Mouse (Mus musculus): ENCODE data around the gene Hectd1. TPM values are rescaled to one million over a fixed set of nuclear protein-coding genes. Genes with fewer than 3 reads are reported as not detected.

Hectd1 gene
- polyA plus RNA-seq, 1 experiment from 2014 or later, result 31.1 TPM

- Histone ChIP-seq H3K4me2 (replicated peaks) (no peak overlapping the region), H3K9ac (no peak overlapping the region), H3K4me3 (replicated peaks) (no peak overlapping the region), H3K4me1 (replicated peaks) (no peaks in the 10 kb centered on the region), H3K27ac (no peak overlapping the region), H3K9me3 (no peaks in the 10 kb centered on the region), H3K27me3 (replicated peaks) (no peaks in the 10 kb centered on the region), H3K36me3 (peaks cover 26% of the 10 kb centered on the region)
- peak; percentile 12; the same call in 1 of the 2 replicates for ATAC-seq
- WGBS, result 86% methylated on average over 6 of the region's 6 CpGs
Observed at GRCm38 (mm10) chr12:51741690-51742089, 87.6 kb downstream of the Hectd1 start.

- Histone ChIP-seq H3K4me1 (replicated peaks) (peaks cover 18% of the 10 kb centered on the region), H3K27me3 (replicated peaks) (no peaks in the 10 kb centered on the region), H3K9ac (no peak overlapping the region), H3K36me3 (no peaks in the 10 kb centered on the region), H3K9me3 (no peaks in the 10 kb centered on the region), H3K4me2 (replicated peaks) (no peak overlapping the region), H3K4me3 (replicated peaks) (no peak overlapping the region), H3K27ac (no peak overlapping the region)
- ATAC-seq, result no peak
- WGBS, result 74% methylated on average over 1 of the region's 1 CpGs
Observed at GRCm38 (mm10) chr12:51736807-51737206, 92.5 kb downstream of the Hectd1 start.

- WGBS, result 61% methylated on average over 3 of the region's 3 CpGs
Observed at GRCm38 (mm10) chr12:51736381-51736780, 93.0 kb downstream of the Hectd1 start.

GRCm38 (mm10) chr12:51735840-51736271 is 93.5 kb downstream of the Hectd1 start:
- Histone ChIP-seq H3K9ac (no peak overlapping the region), H3K27ac (0 out of 2 replicates have a peak overlapping the region, but pooled peaks have one; percentile 23), H3K36me3 (no peaks in the 10 kb centered on the region), H3K9me3 (no peaks in the 10 kb centered on the region), H3K4me2 (replicated peaks) (no peak overlapping the region), H3K4me1 (replicated peaks) (peaks cover 18% of the 10 kb centered on the region), H3K4me3 (replicated peaks) (no peak overlapping the region), H3K27me3 (replicated peaks) (no peaks in the 10 kb centered on the region)
- WGBS, result 29% methylated on average over 7 of the region's 7 CpGs
- peak; percentile 77 for ATAC-seq

More at GRCm38 (mm10) chr12:51736381-51736780, 93.0 kb downstream of the Hectd1 start:
- H3K36me3 ChIP-seq, result no peaks in the 10 kb centered on the region
- no peak overlapping the region for H3K9ac ChIP-seq
- H3K4me1 ChIP-seq (replicated peaks), result peaks cover 18% of the 10 kb centered on the region
- H3K27ac ChIP-seq, result 0 out of 2 replicates have a peak overlapping the region, but pooled peaks have one; percentile 23
- H3K4me3 ChIP-seq (replicated peaks), result no peak overlapping the region
- H3K4me2 ChIP-seq (replicated peaks), result no peak overlapping the region
- no peaks in the 10 kb centered on the region for H3K9me3 ChIP-seq
- peak; percentile 22; the same call in 1 of the 2 replicates for ATAC-seq
- H3K27me3 ChIP-seq (replicated peaks), result no peaks in the 10 kb centered on the region

GRCm38 (mm10) chr12:51734605-51735211 is 94.6 kb downstream of the Hectd1 start:
- Histone ChIP-seq H3K4me3 (replicated peaks) (no peak overlapping the region), H3K27ac (peak overlapping the region; percentile 13)

GRCm38 (mm10) chr12:51729827-51730226 is 99.5 kb downstream of the Hectd1 start:
- no peaks in the 10 kb centered on the region for H3K27me3 ChIP-seq (replicated peaks)
- no peak overlapping the region for H3K4me3 ChIP-seq (replicated peaks)
- H3K9ac ChIP-seq, result no peak overlapping the region
- 94% methylated on average over 9 of the region's 9 CpGs for WGBS
- H3K27ac ChIP-seq, result 0 out of 2 replicates have a peak overlapping the region, but pooled peaks have one; percentile 1
- no peak overlapping the region for H3K4me2 ChIP-seq (replicated peaks)
- peaks cover 11% of the 10 kb centered on the region for H3K4me1 ChIP-seq (replicated peaks)
- H3K36me3 ChIP-seq, result no peaks in the 10 kb centered on the region
- no peaks in the 10 kb centered on the region for H3K9me3 ChIP-seq
- no peak for ATAC-seq

More at GRCm38 (mm10) chr12:51734605-51735211, 94.6 kb downstream of the Hectd1 start:
- H3K4me2 ChIP-seq (replicated peaks), result peak overlapping the region; percentile 24; the same call in 1 of the 2 replicates
- ATAC-seq, result peak; percentile 58
- H3K36me3 ChIP-seq, result no peaks in the 10 kb centered on the region
- no peak overlapping the region for H3K9ac ChIP-seq
- no peaks in the 10 kb centered on the region for H3K9me3 ChIP-seq
- no peaks in the 10 kb centered on the region for H3K27me3 ChIP-seq (replicated peaks)
- 58% methylated on average over 14 of the region's 14 CpGs for WGBS
- peaks cover 18% of the 10 kb centered on the region for H3K4me1 ChIP-seq (replicated peaks)

GRCm38 (mm10) chr12:51729058-51729457 is 100.3 kb downstream of the Hectd1 start:
- no peak for ATAC-seq
- Histone ChIP-seq H3K9ac (no peak overlapping the region), H3K9me3 (no peaks in the 10 kb centered on the region), H3K4me1 (replicated peaks) (peaks cover 3% of the 10 kb centered on the region), H3K36me3 (no peaks in the 10 kb centered on the region), H3K27ac (peak overlapping the region; percentile 45), H3K4me2 (replicated peaks) (no peak overlapping the region), H3K4me3 (replicated peaks) (no peak overlapping the region), H3K27me3 (replicated peaks) (no peaks in the 10 kb centered on the region)
- 61% methylated on average over 11 of the region's 11 CpGs for WGBS

- H3K27ac ChIP-seq, result no peak overlapping the region
- no peak overlapping the region for H3K4me2 ChIP-seq (replicated peaks)
- H3K9ac ChIP-seq, result no peak overlapping the region
- no peaks in the 10 kb centered on the region for H3K27me3 ChIP-seq (replicated peaks)
- no peak overlapping the region for H3K4me3 ChIP-seq (replicated peaks)
- WGBS, result 89% methylated on average over 8 of the region's 8 CpGs
- H3K9me3 ChIP-seq, result no peaks in the 10 kb centered on the region
- no peaks in the 10 kb centered on the region for H3K4me1 ChIP-seq (replicated peaks)
- no peaks in the 10 kb centered on the region for H3K36me3 ChIP-seq
- ATAC-seq, result peak; percentile 77
Observed at GRCm38 (mm10) chr12:51721836-51722235, 107.5 kb downstream of the Hectd1 start.

- no peaks in the 10 kb centered on the region for H3K9me3 ChIP-seq
- H3K36me3 ChIP-seq, result no peaks in the 10 kb centered on the region
- WGBS, result 89% methylated on average over 6 of the region's 6 CpGs
- H3K4me1 ChIP-seq (replicated peaks), result no peaks in the 10 kb centered on the region
- H3K4me2 ChIP-seq (replicated peaks), result no peak overlapping the region
- ATAC-seq, result no peak
- no peak overlapping the region for H3K27ac ChIP-seq
- H3K4me3 ChIP-seq (replicated peaks), result no peak overlapping the region
- H3K27me3 ChIP-seq (replicated peaks), result no peaks in the 10 kb centered on the region
- no peak overlapping the region for H3K9ac ChIP-seq
Observed at GRCm38 (mm10) chr12:51718617-51719016, 110.7 kb downstream of the Hectd1 start.

- Histone ChIP-seq H3K4me3 (replicated peaks) (no peak overlapping the region), H3K27ac (no peak overlapping the region), H3K9me3 (no peaks in the 10 kb centered on the region), H3K4me2 (replicated peaks) (no peak overlapping the region), H3K4me1 (replicated peaks) (no peaks in the 10 kb centered on the region; the same call in 1 of the 2 replicates), H3K36me3 (no peaks in the 10 kb centered on the region), H3K9ac (no peak overlapping the region), H3K27me3 (replicated peaks) (no peaks in the 10 kb centered on the region)
- ATAC-seq, result no peak
- 71% methylated on average over 1 of the region's 1 CpGs for WGBS
Observed at GRCm38 (mm10) chr12:51712685-51713084, 116.7 kb downstream of the Hectd1 start.

GRCm38 (mm10) chr12:51710154-51710553 is 119.2 kb downstream of the Hectd1 start:
- 43% methylated on average over 5 of the region's 5 CpGs for WGBS
- Histone ChIP-seq H3K9ac (no peak overlapping the region), H3K9me3 (no peaks in the 10 kb centered on the region), H3K36me3 (no peaks in the 10 kb centered on the region), H3K4me3 (replicated peaks) (no peak overlapping the region), H3K4me2 (replicated peaks) (no peak overlapping the region), H3K4me1 (replicated peaks) (no peaks in the 10 kb centered on the region; the same call in 1 of the 2 replicates), H3K27me3 (replicated peaks) (no peaks in the 10 kb centered on the region), H3K27ac (no peak overlapping the region)
- ATAC-seq, result no peak

GRCm38 (mm10) chr12:51709741-51710140 is 119.6 kb downstream of the Hectd1 start:
- Histone ChIP-seq H3K4me1 (replicated peaks) (no peaks in the 10 kb centered on the region; the same call in 1 of the 2 replicates), H3K27ac (no peak overlapping the region), H3K9me3 (no peaks in the 10 kb centered on the region), H3K27me3 (replicated peaks) (no peaks in the 10 kb centered on the region), H3K4me2 (replicated peaks) (no peak overlapping the region), H3K36me3 (no peaks in the 10 kb centered on the region), H3K4me3 (replicated peaks) (no peak overlapping the region), H3K9ac (no peak overlapping the region)
- WGBS, result 71% methylated on average over 3 of the region's 3 CpGs
- no peak for ATAC-seq
